Mouse (Mus musculus) heart, embryonic 13.5 days (tissue): ENCODE results near the gene Kcng1. TPM values are rescaled to one million over a fixed set of nuclear protein-coding genes. Genes with fewer than 3 reads are reported as not detected.

Experiments used
- polyA plus RNA-seq: library from polyadenylated mRNA; unstranded; fragments of >200 nt; fragmentation: Nextera tagmentation; extraction: Ambion mirVana; gene quantifications from 2 replicates; pipeline ENCODE4 v1.2.1, GENCODE M21; 2015

The Kcng1 gene
- polyA plus RNA-seq, 1 experiment from 2014 or later = 0.90 TPM

Other genes with a start within 250 kb of the Kcng1 start
- gene Pard6b, start 200.7 kb downstream of the Kcng1 start, polyA plus RNA-seq = 7.3 and 7.8 TPM in 2 replicates
- gene Adnp, start 74.6 kb downstream of the Kcng1 start, polyA plus RNA-seq = 1.8 TPM in 2 replicates
- 11.7 and 12.3 TPM in 2 replicates for gene Gm20716, start 51.4 kb downstream of the Kcng1 start, polyA plus RNA-seq
- 81.8 and 95.3 TPM in 2 replicates for gene Dpm1, start 51.1 kb downstream of the Kcng1 start, polyA plus RNA-seq
- 4.2 and 4.4 TPM in 2 replicates for gene Mocs3, start 51.1 kb downstream of the Kcng1 start, polyA plus RNA-seq